Mouse (Mus musculus): ENCODE results near the gene Zfp3. TPM values are rescaled to one million over a fixed set of nuclear protein-coding genes. Genes with fewer than 3 reads are reported as not detected.

The Zfp3 gene
- polyA plus RNA-seq, 2 experiments: 4.4 to 5.9 TPM

DNA sequence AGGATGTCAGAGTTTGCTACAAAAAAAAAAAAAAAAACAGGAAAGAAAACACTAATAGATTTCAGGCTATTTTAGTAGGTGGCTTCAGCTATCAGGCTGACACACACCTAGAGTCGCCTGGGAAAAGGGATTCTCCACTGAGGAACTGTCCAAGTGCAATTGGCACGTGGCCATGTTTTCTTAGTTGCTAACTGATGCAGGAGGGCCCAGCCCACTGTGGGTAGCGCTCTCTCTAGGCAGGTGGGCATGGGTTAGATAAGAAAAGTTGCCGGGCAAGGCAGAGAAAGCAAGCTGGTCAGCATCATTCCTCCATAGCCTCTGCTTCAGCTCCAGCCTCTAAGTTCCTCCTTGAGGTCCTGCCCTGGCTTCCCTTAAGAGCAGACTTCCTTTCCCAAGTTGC, 52.8 kb downstream of the Zfp3 start:
- ATAC-seq (ENCODE audit: low FRiP score, low read depth) (no peak), DNase-seq (ENCODE audit: low spot score) (no peak)
- Histone ChIP-seq H3K9me3 (ENCODE audit: control insufficient read depth, low read length) (no peaks in the 10 kb centered on the region), H3K9ac (ENCODE audit: low read depth, low read length, severe bottlenecking) (no peak overlapping the region), H3K27ac (replicated peaks; ENCODE audit: low read depth, low read length) (no peak overlapping the region), H3K4me2 (replicated peaks; ENCODE audit: low read depth, low read length, severe bottlenecking) (no peak overlapping the region), H3K4me1 (ENCODE audit: control insufficient read depth, insufficient read depth, low read length) (no peaks in the 10 kb centered on the region; the same call in 1 of the 2 replicates), H3K36me3 (ENCODE audit: control insufficient read depth, insufficient read depth, low read length) (no peaks in the 10 kb centered on the region), H3K4me3 (replicated peaks; ENCODE audit: low read length) (no peak overlapping the region), H3K27me3 (ENCODE audit: control insufficient read depth, insufficient read depth, low read length) (no peaks in the 10 kb centered on the region)
- TF ChIP-seq POLR2A (IDR thresholded peaks at IDR 0.05; ENCODE audit: borderline replicate concordance, extremely low read depth, insufficient read depth, insufficient read length): no peak
- 60% methylated on average over 4 of the region's 4 CpGs for WGBS

DNA sequence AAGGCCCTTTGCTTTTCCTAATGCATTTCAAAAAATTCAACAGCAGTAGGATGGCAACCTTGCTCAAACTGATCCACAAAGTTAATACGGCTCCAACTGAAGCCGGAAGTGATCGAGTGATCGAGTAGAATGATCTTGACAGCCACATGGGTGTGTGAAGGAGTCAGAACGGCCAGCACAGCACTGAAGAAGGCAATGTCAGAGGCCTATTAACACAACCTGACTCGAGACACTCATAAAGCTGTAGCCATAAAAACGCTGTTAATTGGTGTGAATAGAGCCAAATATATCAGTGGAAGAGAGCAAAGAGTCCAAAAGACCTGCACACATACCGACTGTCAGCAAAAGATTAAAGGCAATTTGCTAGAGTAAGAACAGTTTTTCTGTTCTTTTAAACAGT, 56.1 kb downstream of the Zfp3 start:
- TF ChIP-seq POLR2A (IDR thresholded peaks at IDR 0.05; ENCODE audit: borderline replicate concordance, extremely low read depth, insufficient read depth, insufficient read length): no peak
- no peaks in the 10 kb centered on the region for H3K36me3 ChIP-seq (ENCODE audit: control insufficient read depth, insufficient read depth, low read length)
- H3K27ac ChIP-seq (replicated peaks; ENCODE audit: low read depth, low read length): no peak overlapping the region
- H3K27me3 ChIP-seq (ENCODE audit: control insufficient read depth, insufficient read depth, low read length): no peaks in the 10 kb centered on the region
- H3K4me1 ChIP-seq (ENCODE audit: control insufficient read depth, insufficient read depth, low read length): peaks cover 3% of the 10 kb centered on the region; the same call in 1 of the 2 replicates
- no peak overlapping the region for H3K4me3 ChIP-seq (replicated peaks; ENCODE audit: low read length)
- DNase-seq (ENCODE audit: low spot score): no peak
- 52% methylated on average over 8 of the region's 8 CpGs for WGBS
- ATAC-seq (ENCODE audit: low FRiP score, low read depth): no peak
- H3K9ac ChIP-seq (ENCODE audit: low read depth, low read length, severe bottlenecking): no peak overlapping the region
- H3K9me3 ChIP-seq (ENCODE audit: control insufficient read depth, low read length): no peaks in the 10 kb centered on the region
- H3K4me2 ChIP-seq (replicated peaks; ENCODE audit: low read depth, low read length, severe bottlenecking): no peak overlapping the region

DNA sequence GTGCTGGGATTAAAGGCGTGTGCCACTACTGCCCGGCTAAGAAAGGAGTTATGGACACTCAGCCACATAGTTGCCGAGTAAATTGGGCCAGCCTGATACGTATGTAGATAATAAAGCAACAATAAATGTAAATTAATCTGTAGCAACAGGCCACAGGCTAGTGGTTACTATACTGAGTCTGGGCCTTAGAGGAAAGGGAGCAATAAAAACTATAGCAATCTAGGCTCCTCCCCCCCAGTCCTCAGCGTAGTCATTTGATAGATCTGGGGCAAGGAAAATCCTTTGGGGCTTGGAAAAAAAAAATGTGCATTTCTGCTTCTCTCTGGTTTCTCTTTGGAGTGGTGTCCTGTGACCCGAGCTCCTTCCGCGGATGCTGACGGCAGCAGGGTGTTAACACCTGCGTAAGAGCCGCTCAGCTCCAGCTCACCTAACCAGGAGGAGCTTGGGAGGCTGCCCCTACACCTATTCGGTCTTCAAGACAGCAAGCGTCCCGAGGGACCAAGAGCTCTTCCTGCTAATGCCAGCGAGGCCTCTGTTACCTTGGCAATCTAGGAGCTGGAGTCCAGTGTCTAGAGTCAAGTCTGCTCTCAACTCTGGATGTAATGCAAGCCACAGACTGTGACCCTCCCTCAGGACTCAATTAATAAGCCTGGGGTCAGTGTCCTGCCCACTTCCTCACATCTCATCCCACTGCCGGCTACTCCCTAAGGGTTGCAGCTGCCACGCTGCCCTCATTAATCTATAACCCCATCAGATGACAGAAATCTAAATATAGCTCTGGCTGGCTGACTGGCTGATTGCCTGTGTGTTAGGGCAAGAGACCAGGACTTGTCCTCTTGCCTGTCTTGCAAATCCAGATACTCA, 58.0 kb downstream of the Zfp3 start:
- WGBS: 28% methylated on average over 17 of the region's 17 CpGs
- ATAC-seq (ENCODE audit: low FRiP score, low read depth) (no peak), DNase-seq (ENCODE audit: low spot score) (no peak)
- H3K27ac ChIP-seq (replicated peaks; ENCODE audit: low read depth, low read length): no peak overlapping the region
- no peak for TF ChIP-seq POLR2A (IDR thresholded peaks at IDR 0.05; ENCODE audit: borderline replicate concordance, extremely low read depth, insufficient read depth, insufficient read length)
- peaks cover 3% of the 10 kb centered on the region; the same call in 1 of the 2 replicates for H3K4me1 ChIP-seq (ENCODE audit: control insufficient read depth, insufficient read depth, low read length)
- H3K9ac ChIP-seq (ENCODE audit: low read depth, low read length, severe bottlenecking): no peak overlapping the region
- H3K4me3 ChIP-seq (replicated peaks; ENCODE audit: low read length): no peak overlapping the region
- H3K27me3 ChIP-seq (ENCODE audit: control insufficient read depth, insufficient read depth, low read length): no peaks in the 10 kb centered on the region
- H3K9me3 ChIP-seq (ENCODE audit: control insufficient read depth, low read length): no peaks in the 10 kb centered on the region
- H3K36me3 ChIP-seq (ENCODE audit: control insufficient read depth, insufficient read depth, low read length): no peaks in the 10 kb centered on the region
- H3K4me2 ChIP-seq (replicated peaks; ENCODE audit: low read depth, low read length, severe bottlenecking): no peak overlapping the region

Small RNA genes within 50 kb of the gene (microRNA-seq; reads per million reads assigned to microRNA genes)
- gene Gm22760: not detected

Other genes starting within 250 kb of the Zfp3 start
- gene Vmo1, start 249.6 kb upstream of the Zfp3 start, polyA plus RNA-seq (2012; rRNA removed): 0.14 TPM in 1 of 2 replicates, not detected in the other
- gene Vmo1, start 249.6 kb upstream of the Zfp3 start, polyA plus RNA-seq (2014; fragmentation: Nextera tagmentation; extraction: Ambion mirVana): 0.30 TPM in 1 of 2 replicates, not detected in the other
- gene Gltpd2, start 245.0 kb upstream of the Zfp3 start, polyA plus RNA-seq (2012; rRNA removed): 0.24 and 0.36 TPM in 2 replicates
- gene Gltpd2, start 245.0 kb upstream of the Zfp3 start, polyA plus RNA-seq (2014; fragmentation: Nextera tagmentation; extraction: Ambion mirVana): 0.54 and 0.73 TPM in 2 replicates
- 421 and 423 TPM in 2 replicates for gene Psmb6, start 238.8 kb upstream of the Zfp3 start, polyA plus RNA-seq (2012; rRNA removed)
- 755 and 779 TPM in 2 replicates for gene Psmb6, start 238.8 kb upstream of the Zfp3 start, polyA plus RNA-seq (2014; fragmentation: Nextera tagmentation; extraction: Ambion mirVana)
- gene Gm40193, start 231.3 kb upstream of the Zfp3 start, polyA plus RNA-seq (2012; rRNA removed): 1.2 TPM in 1 of 2 replicates, not detected in the other
- gene Gm40193, start 231.3 kb upstream of the Zfp3 start, polyA plus RNA-seq (2014; fragmentation: Nextera tagmentation; extraction: Ambion mirVana): not detected in 2 replicates
- 18.9 and 22.6 TPM in 2 replicates for gene Pld2, start 224.1 kb upstream of the Zfp3 start, polyA plus RNA-seq (2012; rRNA removed)
- gene Pld2, start 224.1 kb upstream of the Zfp3 start, polyA plus RNA-seq (2014; fragmentation: Nextera tagmentation; extraction: Ambion mirVana): 5.8 and 7.5 TPM in 2 replicates
- gene Mink1, start 201.3 kb upstream of the Zfp3 start, polyA plus RNA-seq (2012; rRNA removed): 91.2 and 114 TPM in 2 replicates
- 19.8 and 23.0 TPM in 2 replicates for gene Mink1, start 201.3 kb upstream of the Zfp3 start, polyA plus RNA-seq (2014; fragmentation: Nextera tagmentation; extraction: Ambion mirVana)
- gene 4930544D05Rik, start 148.4 kb upstream of the Zfp3 start, polyA plus RNA-seq (2012; rRNA removed): not detected in 2 replicates
- not detected in 2 replicates for gene 4930544D05Rik, start 148.4 kb upstream of the Zfp3 start, polyA plus RNA-seq (2014; fragmentation: Nextera tagmentation; extraction: Ambion mirVana)
- gene Chrne, start 145.0 kb upstream of the Zfp3 start, polyA plus RNA-seq (2012; rRNA removed): 0.13 and 0.20 TPM in 2 replicates
- gene Chrne, start 145.0 kb upstream of the Zfp3 start, polyA plus RNA-seq (2014; fragmentation: Nextera tagmentation; extraction: Ambion mirVana): 0.43 TPM in 1 of 2 replicates, not detected in the other
- 0.47 and 0.69 TPM in 2 replicates for gene Gp1ba, start 125.1 kb upstream of the Zfp3 start, polyA plus RNA-seq (2012; rRNA removed)
- gene Gp1ba, start 125.1 kb upstream of the Zfp3 start, polyA plus RNA-seq (2014; fragmentation: Nextera tagmentation; extraction: Ambion mirVana): 0.48 and 0.56 TPM in 2 replicates
- 96.3 and 110 TPM in 2 replicates for gene Rnf167, start 117.0 kb upstream of the Zfp3 start, polyA plus RNA-seq (2012; rRNA removed)
- gene Rnf167, start 117.0 kb upstream of the Zfp3 start, polyA plus RNA-seq (2014; fragmentation: Nextera tagmentation; extraction: Ambion mirVana): 109 and 119 TPM in 2 replicates
- gene Slc25a11, start 116.7 kb upstream of the Zfp3 start, polyA plus RNA-seq (2012; rRNA removed): 134 and 150 TPM in 2 replicates
- 159 and 163 TPM in 2 replicates for gene Slc25a11, start 116.7 kb upstream of the Zfp3 start, polyA plus RNA-seq (2014; fragmentation: Nextera tagmentation; extraction: Ambion mirVana)
- 946 and 1,024 TPM in 2 replicates for gene Pfn1, start 109.6 kb upstream of the Zfp3 start, polyA plus RNA-seq (2012; rRNA removed)
- gene Pfn1, start 109.6 kb upstream of the Zfp3 start, polyA plus RNA-seq (2014; fragmentation: Nextera tagmentation; extraction: Ambion mirVana): 1,646 and 1,675 TPM in 2 replicates
- gene Eno3, start 107.0 kb upstream of the Zfp3 start, polyA plus RNA-seq (2012; rRNA removed): 75.3 and 84.6 TPM in 2 replicates
- 60.3 and 89.9 TPM in 2 replicates for gene Eno3, start 107.0 kb upstream of the Zfp3 start, polyA plus RNA-seq (2014; fragmentation: Nextera tagmentation; extraction: Ambion mirVana)
- 63.3 and 93.7 TPM in 2 replicates for gene Spag7, start 94.8 kb upstream of the Zfp3 start, polyA plus RNA-seq (2012; rRNA removed)
- gene Spag7, start 94.8 kb upstream of the Zfp3 start, polyA plus RNA-seq (2014; fragmentation: Nextera tagmentation; extraction: Ambion mirVana): 97.0 and 98.1 TPM in 2 replicates
- gene Camta2, start 76.1 kb upstream of the Zfp3 start, polyA plus RNA-seq (2012; rRNA removed): 20.3 and 26.6 TPM in 2 replicates
- gene Camta2, start 76.1 kb upstream of the Zfp3 start, polyA plus RNA-seq (2014; fragmentation: Nextera tagmentation; extraction: Ambion mirVana): 14.4 and 16.6 TPM in 2 replicates
- 1.3 TPM in 2 replicates for gene Inca1, start 64.1 kb upstream of the Zfp3 start, polyA plus RNA-seq (2012; rRNA removed)
- 0.81 and 0.93 TPM in 2 replicates for gene Inca1, start 64.1 kb upstream of the Zfp3 start, polyA plus RNA-seq (2014; fragmentation: Nextera tagmentation; extraction: Ambion mirVana)
- 41.1 and 45.8 TPM in 2 replicates for gene Kif1c, start 63.7 kb upstream of the Zfp3 start, polyA plus RNA-seq (2012; rRNA removed)
- 14.6 and 16.2 TPM in 2 replicates for gene Kif1c, start 63.7 kb upstream of the Zfp3 start, polyA plus RNA-seq (2014; fragmentation: Nextera tagmentation; extraction: Ambion mirVana)
- 0.05 and 0.13 TPM in 2 replicates for gene Scimp, start 48.4 kb downstream of the Zfp3 start, polyA plus RNA-seq (2012; rRNA removed)
- gene Scimp, start 48.4 kb downstream of the Zfp3 start, polyA plus RNA-seq (2014; fragmentation: Nextera tagmentation; extraction: Ambion mirVana): 0.40 and 0.62 TPM in 2 replicates
- 8.3 and 11.0 TPM in 2 replicates for gene Rabep1, start 80.6 kb downstream of the Zfp3 start, polyA plus RNA-seq (2012; rRNA removed)
- gene Rabep1, start 80.6 kb downstream of the Zfp3 start, polyA plus RNA-seq (2014; fragmentation: Nextera tagmentation; extraction: Ambion mirVana): 29.5 and 33.3 TPM in 2 replicates
- gene Nup88, start 205.8 kb downstream of the Zfp3 start, polyA plus RNA-seq (2012; rRNA removed): 93.1 and 120 TPM in 2 replicates
- 115 and 125 TPM in 2 replicates for gene Nup88, start 205.8 kb downstream of the Zfp3 start, polyA plus RNA-seq (2014; fragmentation: Nextera tagmentation; extraction: Ambion mirVana)
- gene Rpain, start 206.0 kb downstream of the Zfp3 start, polyA plus RNA-seq (2012; rRNA removed): 61.2 and 75.0 TPM in 2 replicates
- gene Rpain, start 206.0 kb downstream of the Zfp3 start, polyA plus RNA-seq (2014; fragmentation: Nextera tagmentation; extraction: Ambion mirVana): 70.0 and 78.4 TPM in 2 replicates
- 149 and 173 TPM in 2 replicates for gene C1qbp, start 218.8 kb downstream of the Zfp3 start, polyA plus RNA-seq (2012; rRNA removed)
- 214 and 221 TPM in 2 replicates for gene C1qbp, start 218.8 kb downstream of the Zfp3 start, polyA plus RNA-seq (2014; fragmentation: Nextera tagmentation; extraction: Ambion mirVana)
- 33.2 and 46.5 TPM in 2 replicates for gene Dhx33, start 240.2 kb downstream of the Zfp3 start, polyA plus RNA-seq (2012; rRNA removed)
- 18.6 and 24.8 TPM in 2 replicates for gene Dhx33, start 240.2 kb downstream of the Zfp3 start, polyA plus RNA-seq (2014; fragmentation: Nextera tagmentation; extraction: Ambion mirVana)